Mouse (Mus musculus): ENCODE measurements around the gene Gm17490. TPM values are rescaled to one million over a fixed set of nuclear protein-coding genes. Genes with fewer than 3 reads are reported as not detected.

Gene Gm17490
- polyA plus RNA-seq, 1 experiment, result not detected

DNA sequence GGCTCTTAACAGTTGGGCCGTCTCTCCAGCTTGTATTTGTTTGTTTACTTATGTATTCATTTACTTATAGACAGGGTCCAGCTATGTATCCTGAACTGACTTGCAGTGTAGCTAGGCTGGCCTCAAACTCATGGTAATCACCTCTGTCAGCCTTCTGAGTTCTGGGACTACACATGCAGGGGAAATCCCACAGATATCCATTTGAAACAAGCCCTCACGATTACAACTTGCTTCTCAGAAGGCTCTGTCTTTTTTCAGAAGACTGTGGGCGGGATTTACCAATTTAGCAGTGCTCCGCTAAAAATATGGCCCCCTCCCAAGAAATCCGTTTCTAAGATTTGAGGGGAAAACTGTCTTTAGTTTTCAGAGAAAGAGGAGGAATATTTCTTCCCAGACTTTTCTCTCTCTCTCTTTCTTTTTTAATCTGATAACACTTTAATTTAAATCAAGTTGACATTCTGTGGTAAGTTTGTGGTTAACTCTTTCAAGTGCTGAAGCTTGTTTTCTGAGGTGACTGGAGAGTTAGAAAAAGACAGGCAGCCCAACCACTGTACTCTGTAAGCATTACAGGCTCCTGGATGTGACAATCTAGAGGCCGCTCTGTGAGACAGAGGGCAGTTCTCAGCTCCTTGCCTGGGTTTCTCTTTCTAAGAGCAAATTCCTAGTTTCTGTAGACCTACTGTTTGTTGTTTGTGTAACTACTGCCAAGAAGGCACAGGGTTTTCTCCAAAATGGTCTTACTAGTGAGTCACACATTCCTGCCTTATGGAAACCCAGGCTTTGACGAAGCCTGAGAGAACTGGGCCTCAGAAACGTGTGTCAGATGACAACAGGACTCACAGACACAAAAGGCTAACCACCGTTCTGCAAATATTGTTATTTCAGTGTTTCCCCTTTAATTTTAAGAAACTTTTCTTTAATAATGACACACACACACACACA lies 29.2 kb upstream of the Gm17490 start:
- WGBS, result 52% methylated on average over 9 of the region's 9 CpGs
- Histone ChIP-seq H3K4me1 (ENCODE audit: control insufficient read depth, insufficient read depth, low read length) (no peaks in the 10 kb centered on the region; the same call in 1 of the 2 replicates), H3K4me3 (replicated peaks; ENCODE audit: extremely low read depth, low read depth, low read length) (no peak overlapping the region)
- TF ChIP-seq POLR2A (IDR thresholded peaks at IDR 0.05; ENCODE audit: borderline replicate concordance, extremely low read depth, low read depth, low read length), result no peak
- TF ChIP-seq CTCF (IDR thresholded peaks at IDR 0.05; ENCODE audit: insufficient read depth, low read length), result no peak
- DNase-seq, result no peak

DNA sequence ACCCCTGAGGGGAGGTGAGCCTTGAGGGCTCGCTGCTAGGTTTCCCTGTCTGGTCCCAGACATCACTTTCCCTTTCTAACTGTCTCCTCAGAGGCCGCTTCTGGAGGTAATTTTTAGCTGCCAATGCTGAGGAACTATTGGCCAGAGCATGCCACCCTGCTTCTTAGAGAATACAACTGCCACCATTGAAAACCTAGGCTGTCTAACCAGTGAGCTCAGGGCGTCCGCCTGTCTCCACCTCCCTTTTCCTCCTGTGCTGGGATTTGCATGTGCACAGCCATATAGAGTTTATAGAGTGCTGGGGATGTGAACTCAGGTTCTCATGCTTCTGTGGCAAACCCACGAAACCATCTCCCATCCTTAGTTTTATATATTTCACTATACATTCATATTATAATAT lies 27.7 kb upstream of the Gm17490 start:
- Histone ChIP-seq H3K4me1 (ENCODE audit: control insufficient read depth, insufficient read depth, low read length) (no peaks in the 10 kb centered on the region; the same call in 1 of the 2 replicates), H3K4me3 (replicated peaks; ENCODE audit: extremely low read depth, low read depth, low read length) (no peak overlapping the region)
- TF ChIP-seq CTCF (IDR thresholded peaks at IDR 0.05; ENCODE audit: insufficient read depth, low read length) (no peak), POLR2A (IDR thresholded peaks at IDR 0.05; ENCODE audit: borderline replicate concordance, extremely low read depth, low read depth, low read length) (no peak)
- DNase-seq, result no peak
- WGBS, result 62% methylated on average over 5 of the region's 5 CpGs

DNA sequence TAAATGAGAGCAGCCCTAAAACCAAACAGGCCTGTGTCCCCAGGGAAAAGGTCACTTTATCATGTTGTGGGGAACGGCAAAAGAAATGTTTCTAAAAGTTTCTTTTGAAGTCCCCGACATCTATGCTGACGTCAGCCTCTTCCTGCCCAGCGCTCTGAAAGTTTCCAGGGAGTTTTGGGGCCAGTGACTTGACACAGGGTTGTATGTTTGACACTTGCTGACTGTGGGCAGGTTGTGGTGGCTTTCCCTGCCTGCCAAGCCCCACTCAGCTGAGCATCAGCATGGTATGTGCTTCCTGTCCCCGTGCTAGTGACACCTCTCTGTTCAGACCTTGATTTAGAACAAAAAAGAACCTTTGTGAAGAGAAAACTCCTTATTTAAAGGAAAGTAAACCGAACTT lies 27.3 kb upstream of the Gm17490 start:
- Histone ChIP-seq H3K4me1 (ENCODE audit: control insufficient read depth, insufficient read depth, low read length) (no peaks in the 10 kb centered on the region; the same call in 1 of the 2 replicates), H3K4me3 (replicated peaks; ENCODE audit: extremely low read depth, low read depth, low read length) (no peak overlapping the region)
- DNase-seq, result no peak
- WGBS, result 19% methylated on average over 6 of the region's 6 CpGs
- TF ChIP-seq POLR2A (IDR thresholded peaks at IDR 0.05; ENCODE audit: borderline replicate concordance, extremely low read depth, low read depth, low read length) (no peak), CTCF (IDR thresholded peaks at IDR 0.05; ENCODE audit: insufficient read depth, low read length) (no peak)

DNA sequence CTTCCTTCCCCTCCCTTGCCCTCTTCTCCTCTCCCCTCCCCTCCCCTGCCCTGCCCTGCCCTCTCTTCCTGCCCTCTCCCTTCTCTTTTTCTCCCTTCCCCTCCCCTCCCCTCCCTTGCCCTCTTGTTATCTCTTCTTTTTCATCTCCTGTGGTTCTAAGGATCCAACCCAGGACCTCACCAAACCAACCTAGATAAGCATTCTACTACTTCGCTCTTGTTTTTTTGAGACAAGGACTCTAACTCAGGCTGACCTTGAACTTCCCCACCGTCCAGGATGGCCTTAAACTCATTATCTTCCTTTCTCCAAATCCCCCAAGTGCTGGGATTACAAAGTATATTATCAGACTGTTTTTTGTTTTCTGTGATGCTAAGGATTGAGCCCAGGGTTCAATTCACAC lies 26.7 kb upstream of the Gm17490 start:
- DNase-seq, result no peak
- Histone ChIP-seq H3K4me1 (ENCODE audit: control insufficient read depth, insufficient read depth, low read length) (no peaks in the 10 kb centered on the region; the same call in 1 of the 2 replicates), H3K4me3 (replicated peaks; ENCODE audit: extremely low read depth, low read depth, low read length) (no peak overlapping the region)
- 52% methylated on average over 2 of the region's 2 CpGs for WGBS
- TF ChIP-seq POLR2A (IDR thresholded peaks at IDR 0.05; ENCODE audit: borderline replicate concordance, extremely low read depth, low read depth, low read length), result no peak
- no peak for TF ChIP-seq CTCF (IDR thresholded peaks at IDR 0.05; ENCODE audit: insufficient read depth, low read length)

DNA sequence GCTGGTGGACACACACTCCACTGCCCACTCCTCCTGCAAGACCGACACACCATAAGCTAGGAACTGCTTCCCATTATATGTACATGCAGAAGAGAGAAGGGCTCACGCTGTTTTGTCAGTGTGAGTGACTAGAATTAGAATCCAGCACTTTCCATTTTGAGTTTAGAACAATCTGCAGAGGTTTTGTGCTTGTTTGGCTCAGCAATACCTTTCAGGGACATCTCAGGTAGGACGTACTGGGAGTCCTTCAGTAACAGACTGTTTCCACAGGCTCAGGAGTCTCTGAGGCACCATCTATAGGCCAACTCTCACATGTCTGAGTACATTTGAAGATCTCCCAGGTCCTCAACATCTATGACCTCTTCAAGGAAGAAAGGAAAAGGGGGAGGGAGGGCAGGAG lies 26.1 kb upstream of the Gm17490 start:
- TF ChIP-seq CTCF (IDR thresholded peaks at IDR 0.05; ENCODE audit: insufficient read depth, low read length) (no peak), POLR2A (IDR thresholded peaks at IDR 0.05; ENCODE audit: borderline replicate concordance, extremely low read depth, low read depth, low read length) (no peak)
- no peak overlapping the region for H3K4me3 ChIP-seq (replicated peaks; ENCODE audit: extremely low read depth, low read depth, low read length)
- no peak for DNase-seq
- no peaks in the 10 kb centered on the region; the same call in 1 of the 2 replicates for H3K4me1 ChIP-seq (ENCODE audit: control insufficient read depth, insufficient read depth, low read length)
- 86% methylated on average over 3 of the region's 3 CpGs for WGBS

DNA sequence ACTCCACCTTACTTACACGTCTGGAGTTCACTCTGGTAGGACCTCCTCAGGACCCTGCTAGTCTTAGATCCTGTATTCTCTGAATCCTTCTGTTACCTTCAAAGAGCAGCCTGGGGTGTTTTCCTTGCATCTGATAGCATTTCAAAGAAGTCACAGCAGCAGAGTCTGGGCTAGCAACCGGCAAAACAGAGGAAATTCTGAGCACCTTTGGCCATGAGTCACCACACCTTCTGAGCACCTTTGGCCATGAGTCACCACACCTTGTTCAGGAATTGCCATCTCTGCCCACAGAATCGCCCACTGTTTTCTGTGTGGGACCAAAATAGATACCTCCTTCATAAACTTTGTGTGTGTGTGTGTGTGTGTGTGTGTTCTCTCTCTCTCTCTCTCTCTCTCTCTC lies 25.4 kb upstream of the Gm17490 start:
- H3K4me1 ChIP-seq (ENCODE audit: control insufficient read depth, insufficient read depth, low read length), result no peaks in the 10 kb centered on the region; the same call in 1 of the 2 replicates
- no peak for DNase-seq
- H3K4me3 ChIP-seq (replicated peaks; ENCODE audit: extremely low read depth, low read depth, low read length), result no peak overlapping the region
- no peak for TF ChIP-seq CTCF (IDR thresholded peaks at IDR 0.05; ENCODE audit: insufficient read depth, low read length)
- no peak for TF ChIP-seq POLR2A (IDR thresholded peaks at IDR 0.05; ENCODE audit: borderline replicate concordance, extremely low read depth, low read depth, low read length)
- WGBS, result 36% methylated on average over 3 of the region's 3 CpGs

DNA sequence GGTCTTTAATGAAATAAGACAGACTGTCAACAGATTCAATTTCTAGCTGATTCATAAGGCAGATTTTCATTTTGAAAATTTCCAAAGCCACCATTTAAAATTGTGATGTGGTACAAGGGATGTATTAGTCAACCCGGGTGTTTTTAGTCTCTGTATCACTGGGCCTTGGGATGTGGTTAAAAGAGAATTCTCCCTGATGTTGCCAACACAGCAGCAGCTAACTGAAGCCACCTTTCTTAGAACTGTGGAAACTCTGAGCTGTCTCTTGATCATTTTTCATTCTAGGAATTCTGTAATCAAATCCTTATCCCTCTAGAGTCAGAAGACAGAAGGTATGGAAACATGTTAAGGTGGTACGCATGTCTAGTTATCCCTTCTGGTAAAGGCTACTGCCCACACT lies 19.2 kb upstream of the Gm17490 start:
- TF ChIP-seq CTCF (IDR thresholded peaks at IDR 0.05; ENCODE audit: insufficient read depth, low read length) (no peak), POLR2A (IDR thresholded peaks at IDR 0.05; ENCODE audit: borderline replicate concordance, extremely low read depth, low read depth, low read length) (no peak)
- DNase-seq, result no peak
- Histone ChIP-seq H3K4me3 (replicated peaks; ENCODE audit: extremely low read depth, low read depth, low read length) (no peak overlapping the region), H3K4me1 (ENCODE audit: control insufficient read depth, insufficient read depth, low read length) (no peaks in the 10 kb centered on the region)
- 77% methylated on average over 2 of the region's 2 CpGs for WGBS

DNA sequence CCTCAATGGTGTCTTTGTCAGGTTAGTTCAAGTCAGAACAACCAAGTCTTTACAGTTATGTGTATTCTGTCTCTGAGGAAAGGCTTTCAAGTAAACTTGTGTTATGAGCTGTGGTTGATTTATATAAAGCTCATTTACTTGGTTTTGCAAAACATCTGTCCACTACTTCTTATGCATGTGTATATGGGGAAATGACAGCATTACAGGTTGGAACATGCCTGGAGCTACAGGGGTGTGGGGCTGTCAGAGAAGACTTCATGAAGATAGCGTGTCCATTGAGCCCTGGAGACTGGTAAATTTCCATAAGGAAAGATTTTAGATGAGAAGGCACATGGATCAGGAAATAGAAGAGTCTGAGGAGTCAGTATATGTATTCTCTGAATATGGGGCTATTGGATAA lies 18.0 kb upstream of the Gm17490 start:
- WGBS, result 76% methylated on average over 1 of the region's 1 CpGs
- H3K4me1 ChIP-seq (ENCODE audit: control insufficient read depth, insufficient read depth, low read length), result no peaks in the 10 kb centered on the region
- TF ChIP-seq CTCF (IDR thresholded peaks at IDR 0.05; ENCODE audit: insufficient read depth, low read length) (no peak), POLR2A (IDR thresholded peaks at IDR 0.05; ENCODE audit: borderline replicate concordance, extremely low read depth, low read depth, low read length) (no peak)
- DNase-seq, result no peak
- H3K4me3 ChIP-seq (replicated peaks; ENCODE audit: extremely low read depth, low read depth, low read length), result no peak overlapping the region

DNA sequence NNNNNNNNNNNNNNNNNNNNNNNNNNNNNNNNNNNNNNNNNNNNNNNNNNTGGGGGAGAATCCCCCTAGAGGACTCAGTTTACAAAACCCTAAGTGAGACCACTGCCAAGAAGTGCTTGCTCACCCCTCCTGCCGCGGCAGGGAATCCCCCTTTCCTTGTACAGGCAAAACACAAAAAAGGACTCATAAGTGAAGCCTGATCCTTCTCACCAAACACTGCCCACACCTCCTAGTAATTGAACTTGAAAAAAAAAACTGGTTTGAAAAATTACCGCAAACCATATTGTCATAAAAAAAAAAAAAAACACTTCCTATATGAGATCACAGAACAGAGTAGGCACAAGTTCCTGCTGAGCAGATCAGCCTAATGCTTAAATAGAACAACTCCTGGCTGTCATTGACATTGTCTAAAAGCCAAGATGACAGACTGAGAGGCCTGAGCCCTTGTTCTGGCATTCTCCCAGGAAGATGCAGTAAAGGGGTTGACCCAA lies 16.4 kb upstream of the Gm17490 start, which contains the start of gene Il2ra:
Gene Il2ra (plus strand): TSS at position 357 of the 491 bp plus-strand sequence.
- DNase-seq, result no peak

More for the DNA sequence above, 16.4 kb upstream of the Gm17490 start, which contains the start of gene Il2ra:
- H3K4me1 ChIP-seq (ENCODE audit: control insufficient read depth, insufficient read depth, low read length), result no peaks in the 10 kb centered on the region
- 64% methylated on average over 3 of the region's 3 CpGs for WGBS
- no peak within 1 kb of the TSS for H3K4me3 ChIP-seq (replicated peaks; ENCODE audit: extremely low read depth, low read depth, low read length)
- TF ChIP-seq POLR2A (IDR thresholded peaks at IDR 0.05; ENCODE audit: borderline replicate concordance, extremely low read depth, low read depth, low read length) (no peak), CTCF (IDR thresholded peaks at IDR 0.05; ENCODE audit: insufficient read depth, low read length) (no peak)
